Mouse (Mus musculus) intestine, embryonic 14.5 days (tissue): ENCODE measurements at regions not wholly inside any gene's neighbourhood (a gene's known extent, or its start where the extent isn't known, plus 50 kb on each side); places are given as distances from the start of the nearest gene placed in this dataset.

ENCODE experiments used
- ATAC-seq: fragments of 200-750 bp; cut with Nextera tagmentation; replicated peaks from 2 replicates; pipeline ENCODE4 v1.8.0; 2017; ENCODE audit warnings: low read depth, moderate number of reproducible peaks, moderate TSS enrichment, moderate library complexity; ENCODE audit not compliant: low FRiP score, low TSS enrichment
- DNase-seq: peaks from one replicate; pipeline ENCODE4 v3.0.0-alpha.2; 2018; ENCODE audit warnings: low spot score
- H3K27ac ChIP-seq: fragments of 300-500 bp; sonication (generic); 2 replicates; pipeline ENCODE4 v1.5.1; 2014; ENCODE audit warnings: low read depth, mild to moderate bottlenecking, control low read depth
- H3K27me3 ChIP-seq: fragments of 300-500 bp; sonication (generic); replicated peaks from 2 replicates; pipeline ENCODE4 v1.6.1; 2014; ENCODE audit warnings: low read length, control low read depth; ENCODE audit not compliant: control insufficient read depth, insufficient read depth
- H3K36me3 ChIP-seq: fragments of 300-500 bp; sonication (generic); 2 replicates; pipeline ENCODE4 v1.6.1; 2014; ENCODE audit warnings: low read length, control low read depth; ENCODE audit not compliant: control insufficient read depth, insufficient read depth
- H3K4me1 ChIP-seq: fragments of 300-500 bp; sonication (generic); replicated peaks from 2 replicates; pipeline ENCODE4 v1.6.1; 2014; ENCODE audit warnings: low read length, control low read depth, mixed read lengths; ENCODE audit not compliant: control insufficient read depth, insufficient read depth
- H3K4me2 ChIP-seq: fragments of 300-500 bp; sonication (generic); 2 replicates; pipeline ENCODE4 v1.6.1; 2014; ENCODE audit warnings: low read length
- H3K4me3 ChIP-seq: fragments of 300-500 bp; sonication (generic); 2 replicates; pipeline ENCODE4 v1.5.1; 2014; ENCODE audit warnings: low read depth, low read length, control low read depth, mixed read lengths
- H3K9ac ChIP-seq: fragments of 300-500 bp; sonication (generic); 2 replicates; pipeline ENCODE4 v1.6.1; 2014; ENCODE audit warnings: mild to moderate bottlenecking, low read length
- H3K9me3 ChIP-seq: fragments of 300-500 bp; sonication (generic); 2 replicates; pipeline ENCODE4 v1.6.1; 2016; ENCODE audit warnings: low read length, control low read depth; ENCODE audit not compliant: control insufficient read depth
- WGBS: fragments of 180-500 bp; shearing (Covaris S2); extraction: QIAGEN DNeasy Blood & Tissue Kit; methylation state at CpG from one replicate; pipeline ENCODE4 v1.1.7; 2014; 5-methylcytosine and 5-hydroxymethylcytosine counted together

DNA sequence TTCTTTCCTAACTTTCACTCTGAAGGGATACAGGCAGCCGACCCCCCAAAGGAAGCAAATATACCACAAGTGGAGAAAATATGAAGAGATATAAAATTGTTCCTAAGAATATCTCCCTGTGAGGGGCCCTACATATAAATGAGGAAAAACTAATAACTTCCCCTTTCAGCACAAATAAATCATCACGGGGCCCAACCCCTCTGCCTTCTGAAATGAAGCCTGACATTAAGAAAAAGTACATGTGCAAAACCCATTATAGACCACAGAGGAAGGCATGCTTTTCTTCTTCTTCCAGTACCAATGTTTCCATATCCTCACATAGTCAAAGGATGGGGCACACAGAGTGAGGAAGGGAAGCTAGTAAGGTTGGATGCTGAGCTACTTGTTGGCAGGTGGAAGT, 317.0 kb downstream of the Ttll7 start:
- no peaks in the 10 kb centered on the region for H3K27me3 ChIP-seq
- ATAC-seq (no peak), DNase-seq (no peak)
- no peak overlapping the region for H3K27ac ChIP-seq
- H3K9me3 ChIP-seq, result no peaks in the 10 kb centered on the region
- H3K9ac ChIP-seq, result no peak overlapping the region
- no peak overlapping the region for H3K4me3 ChIP-seq
- no peaks in the 10 kb centered on the region for H3K4me1 ChIP-seq
- no peaks in the 10 kb centered on the region for H3K36me3 ChIP-seq
- H3K4me2 ChIP-seq, result no peak overlapping the region
- WGBS, result 73% methylated on average over 2 of the region's 2 CpGs

GRCm38 (mm10) chr3:147170106-147170505, 317.9 kb downstream of the Ttll7 start:
- no peak overlapping the region for H3K4me2 ChIP-seq
- 67% methylated on average over 2 of the region's 2 CpGs for WGBS
- no peaks in the 10 kb centered on the region for H3K27me3 ChIP-seq
- H3K9ac ChIP-seq, result no peak overlapping the region
- no peaks in the 10 kb centered on the region for H3K36me3 ChIP-seq
- H3K4me3 ChIP-seq, result no peak overlapping the region
- ATAC-seq (no peak), DNase-seq (no peak)
- no peaks in the 10 kb centered on the region for H3K9me3 ChIP-seq
- H3K4me1 ChIP-seq, result no peaks in the 10 kb centered on the region
- H3K27ac ChIP-seq, result no peak overlapping the region

- Histone ChIP-seq H3K4me1 (peaks cover 18% of the 10 kb centered on the region), H3K27ac (no peak overlapping the region), H3K9ac (no peak overlapping the region), H3K36me3 (no peaks in the 10 kb centered on the region), H3K9me3 (no peaks in the 10 kb centered on the region), H3K4me2 (no peak overlapping the region), H3K27me3 (no peaks in the 10 kb centered on the region), H3K4me3 (no peak overlapping the region)
- no peak for DNase-seq
- ATAC-seq, result no peak
- 72% methylated on average over 6 of the region's 6 CpGs for WGBS
Observed at GRCm38 (mm10) chr3:147178746-147179145, 326.6 kb downstream of the Ttll7 start.

GRCm38 (mm10) chr3:147180711-147181110, 328.5 kb downstream of the Ttll7 start:
- no peak for DNase-seq
- Histone ChIP-seq H3K9ac (no peak overlapping the region), H3K27me3 (no peaks in the 10 kb centered on the region), H3K4me3 (no peak overlapping the region), H3K9me3 (no peaks in the 10 kb centered on the region), H3K4me2 (no peak overlapping the region), H3K36me3 (no peaks in the 10 kb centered on the region), H3K27ac (no peak overlapping the region), H3K4me1 (peaks cover 18% of the 10 kb centered on the region)
- no peak for ATAC-seq
- 40% methylated on average over 4 of the region's 4 CpGs for WGBS

DNA sequence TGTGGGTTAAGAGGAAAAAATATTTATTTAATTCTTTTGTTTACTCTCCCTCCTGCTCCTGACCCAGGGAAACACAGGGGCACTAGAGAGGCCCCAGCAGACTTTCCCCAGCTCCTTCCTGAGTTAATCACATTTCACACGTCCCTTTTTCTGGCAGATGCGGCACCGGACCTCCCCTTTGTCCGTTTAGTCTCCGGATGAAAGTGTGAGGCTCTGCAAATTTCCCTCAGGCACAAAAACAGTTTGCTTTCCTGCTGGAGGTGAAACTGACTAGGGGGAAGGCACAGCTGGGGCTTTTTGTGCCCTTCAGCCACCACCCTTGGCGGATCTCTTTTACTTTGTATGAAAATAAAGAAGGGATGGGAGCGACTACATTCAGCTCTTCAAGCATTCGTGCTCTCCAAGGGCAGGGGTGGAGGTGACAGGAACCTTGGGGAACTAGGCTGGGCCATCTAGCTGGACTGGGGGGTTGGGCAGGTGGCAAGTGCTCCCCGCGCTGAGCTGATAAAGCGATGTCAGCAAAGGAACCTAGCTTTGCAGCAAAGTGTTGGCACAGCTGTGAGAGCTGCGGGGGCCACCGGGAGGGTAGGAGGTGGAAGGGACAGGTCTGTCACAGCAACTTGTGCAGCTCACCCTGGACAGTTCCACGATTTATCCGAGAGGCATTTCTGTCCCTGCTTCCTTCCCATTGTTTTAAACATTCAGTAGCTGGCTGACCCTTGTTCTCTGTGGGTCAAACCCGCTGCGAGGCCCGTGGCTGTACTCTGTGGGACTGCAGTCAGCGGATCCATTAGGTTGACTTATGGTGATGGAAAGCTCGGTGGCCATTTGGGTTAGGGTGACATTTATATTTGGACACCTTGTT, 329.6 kb downstream of the Ttll7 start:
- Histone ChIP-seq H3K36me3 (no peaks in the 10 kb centered on the region), H3K27ac (no peak overlapping the region), H3K4me1 (peaks cover 18% of the 10 kb centered on the region), H3K4me2 (peak overlapping the region; percentile 22), H3K9me3 (no peaks in the 10 kb centered on the region), H3K27me3 (no peaks in the 10 kb centered on the region), H3K9ac (no peak overlapping the region), H3K4me3 (no peak overlapping the region)
- DNase-seq (no peak), ATAC-seq (peak; percentile 27)
- WGBS, result 9% methylated on average over 20 of the region's 20 CpGs

GRCm38 (mm10) chr3:147182366-147182875, 330.3 kb downstream of the Ttll7 start:
- ATAC-seq (peak; percentile 23; the same call in 1 of the 2 replicates), DNase-seq (no peak)
- Histone ChIP-seq H3K27me3 (no peaks in the 10 kb centered on the region), H3K27ac (no peak overlapping the region), H3K4me3 (no peak overlapping the region), H3K9me3 (no peaks in the 10 kb centered on the region), H3K4me2 (no peak overlapping the region), H3K4me1 (peaks cover 18% of the 10 kb centered on the region), H3K36me3 (no peaks in the 10 kb centered on the region), H3K9ac (no peak overlapping the region)
- 47% methylated on average over 15 of the region's 15 CpGs for WGBS

DNA sequence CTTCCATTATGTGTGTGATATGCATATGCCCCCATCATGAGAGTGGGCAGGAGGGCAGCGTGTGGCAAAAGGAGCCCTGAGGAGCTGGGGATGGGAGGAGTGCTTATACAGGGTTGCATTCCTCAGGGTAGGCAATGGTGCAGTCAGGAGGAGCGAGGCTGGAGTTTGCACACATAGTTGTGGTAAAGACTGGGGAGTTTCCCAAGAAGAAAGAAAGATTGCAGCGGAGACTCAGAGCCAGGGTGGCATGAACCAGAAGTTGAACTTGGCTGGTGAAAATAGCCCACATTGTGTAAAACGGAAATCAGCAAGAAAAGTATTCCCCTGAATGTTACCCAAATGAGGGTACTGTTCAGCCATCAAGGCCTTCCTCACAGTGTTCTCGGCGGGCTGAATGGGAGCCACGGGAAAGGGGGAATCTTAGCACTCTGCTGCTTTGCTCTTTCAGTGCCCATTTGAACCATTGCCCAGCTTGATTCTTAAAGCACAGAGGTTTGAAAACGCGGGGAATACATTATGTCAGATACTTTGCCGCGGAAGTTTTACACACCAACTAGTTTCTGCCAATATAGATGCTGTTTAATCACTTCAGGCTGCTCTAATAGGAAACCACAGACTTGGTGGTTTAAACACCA, 331.6 kb downstream of the Ttll7 start:
- Histone ChIP-seq H3K36me3 (no peaks in the 10 kb centered on the region), H3K9ac (no peak overlapping the region), H3K4me2 (no peak overlapping the region), H3K4me1 (peaks cover 18% of the 10 kb centered on the region), H3K9me3 (no peaks in the 10 kb centered on the region), H3K27me3 (no peaks in the 10 kb centered on the region), H3K27ac (no peak overlapping the region), H3K4me3 (no peak overlapping the region)
- DNase-seq (no peak), ATAC-seq (no peak)
- 79% methylated on average over 11 of the region's 11 CpGs for WGBS

DNA sequence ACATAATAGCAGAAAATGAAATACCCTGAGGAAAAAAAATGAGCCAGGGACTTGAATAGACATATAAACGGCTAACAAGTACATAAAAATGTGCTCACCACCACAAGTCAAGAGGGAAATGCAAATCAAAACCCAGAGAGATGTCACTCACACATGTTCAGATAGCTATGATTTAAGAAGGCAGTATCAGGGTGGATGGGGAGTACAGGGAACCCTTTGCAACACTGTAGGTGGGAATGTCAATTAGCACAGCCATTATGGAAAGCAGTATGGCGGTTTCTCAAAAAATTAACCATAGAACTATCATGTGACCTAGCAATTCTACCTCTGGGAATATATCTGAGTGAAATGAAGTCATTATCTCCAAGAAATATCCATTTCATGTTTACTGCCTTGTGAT, 337.6 kb downstream of the Ttll7 start:
- Histone ChIP-seq H3K9me3 (no peaks in the 10 kb centered on the region), H3K27me3 (no peaks in the 10 kb centered on the region), H3K4me3 (no peak overlapping the region), H3K9ac (no peak overlapping the region), H3K36me3 (no peaks in the 10 kb centered on the region), H3K27ac (no peak overlapping the region), H3K4me2 (no peak overlapping the region), H3K4me1 (no peaks in the 10 kb centered on the region)
- ATAC-seq (no peak), DNase-seq (no peak)
- 85% methylated on average over 2 of the region's 2 CpGs for WGBS
